In the genomic region with DNA sequence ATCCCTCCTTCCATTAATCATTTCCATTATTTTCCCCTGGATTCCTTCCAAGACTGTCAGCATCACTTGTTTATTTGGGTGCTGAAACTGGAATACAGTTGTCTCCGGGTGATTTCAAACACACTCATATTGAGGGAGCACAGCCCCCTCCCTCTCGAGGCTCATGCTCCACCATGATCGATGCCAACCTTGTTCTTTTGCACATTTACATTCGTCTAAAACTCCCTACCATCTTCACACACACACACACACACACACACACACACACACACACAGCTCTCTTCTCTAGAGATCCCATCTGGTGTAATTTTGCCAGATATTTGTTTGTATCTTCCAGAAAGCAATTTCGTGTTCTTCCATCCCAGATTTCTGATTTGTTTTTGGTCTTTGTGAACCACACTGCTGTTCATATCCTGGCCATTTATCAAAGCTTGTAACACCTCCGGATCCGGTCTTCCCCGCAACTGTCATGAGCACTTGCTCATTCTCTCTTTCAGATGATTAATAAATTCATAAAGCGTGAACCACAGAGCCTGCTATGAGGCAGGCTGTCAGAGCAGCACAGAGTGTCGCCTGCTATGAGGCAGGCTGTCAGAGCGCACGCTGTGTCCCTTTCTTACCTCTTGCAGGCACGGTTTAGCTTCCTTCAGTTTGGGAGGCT, we compare ENCODE assay signal across 12 mouse cellular contexts.
A peak's percentile ranks its signal among the peaks of the same experiment; 100 is the strongest.
DNase-seq lines count a peak whose midpoint lies in the region; ATAC-seq lines count a peak whose summit lies in the region.
"Had no signal": no experiment of that assay in that cellular context is flagged by ENCODE, and none has a peak within 500 bp of the region (broad histone marks: within the 10 kb centered on the region; RNA-seq: fewer than 3 reads in every experiment).

No protein-coding gene starts in this region.

- 27% methylated on average over 13 of the region's 13 CpGs for WGBS in hindbrain, embryonic 13.5 days
- WGBS in midbrain, embryonic 14.5 days = 56% methylated on average over 13 of the region's 13 CpGs
- 66% methylated on average over 13 of the region's 13 CpGs for WGBS in kidney, embryonic 14.5 days

- peak; percentile 70 for DNase-seq in heart, adult 11 months
- no peak for DNase-seq in heart, adult 18-20 months
- DNase-seq in cerebellum, adult 18-20 months = peak; percentile 6 to 29
- peak; percentile 55 for DNase-seq in midbrain, embryonic 14.5 days
- no peak for DNase-seq in left cerebral cortex, adult 11 months (ENCODE audit: low spot score)
- no peak for DNase-seq in kidney, postnatal 4 days
- DNase-seq: adrenal gland, adult 2 months; kidney, postnatal 25 days; thymus, postnatal 25 days had no signal

- no peak overlapping the region for H3K4me3 ChIP-seq in hindbrain, embryonic 13.5 days
- H3K4me3 ChIP-seq in midbrain, embryonic 14.5 days (replicated peaks; ENCODE audit: low read depth, low read length) = no peak overlapping the region
- no peak overlapping the region for H3K4me3 ChIP-seq in kidney, embryonic 14.5 days (ENCODE audit: low read length)
- H3K4me3 ChIP-seq: limb, embryonic 15.5 days had no signal

- H3K9me3 ChIP-seq in hindbrain, embryonic 13.5 days = no peaks in the 10 kb centered on the region
- H3K9me3 ChIP-seq in midbrain, embryonic 14.5 days (ENCODE audit: control insufficient read depth, low read length) = no peaks in the 10 kb centered on the region
- peaks cover 3% of the 10 kb centered on the region; the same call in 1 of the 2 replicates for H3K9me3 ChIP-seq in kidney, embryonic 14.5 days (ENCODE audit: control insufficient read depth, low read length)
- H3K9me3 ChIP-seq: limb, embryonic 15.5 days had no signal

- peaks cover 23% of the 10 kb centered on the region for H3K4me1 ChIP-seq in hindbrain, embryonic 13.5 days (replicated peaks)
- 0 out of 2 replicates have a peak, but pooled peaks cover 3% of the 10 kb centered on the region for H3K4me1 ChIP-seq in midbrain, embryonic 14.5 days (ENCODE audit: control insufficient read depth, insufficient read depth, low read length)
- H3K4me1 ChIP-seq in kidney, embryonic 14.5 days (ENCODE audit: control insufficient read depth, insufficient read depth, low read length) = 0 out of 2 replicates have a peak, but pooled peaks cover 2% of the 10 kb centered on the region

- peak; percentile 65 for ATAC-seq in hindbrain, embryonic 13.5 days (ENCODE audit: low FRiP score)
- no peak for ATAC-seq in midbrain, embryonic 14.5 days (ENCODE audit: low FRiP score, low TSS enrichment)
- ATAC-seq in kidney, embryonic 14.5 days (ENCODE audit: low FRiP score, low TSS enrichment) = no peak

- H3K27ac ChIP-seq in hindbrain, embryonic 13.5 days = peak overlapping the region; percentile 83
- peak overlapping the region; percentile 38 for H3K27ac ChIP-seq in midbrain, embryonic 14.5 days (replicated peaks; ENCODE audit: low read depth, low read length)
- no peak overlapping the region for H3K27ac ChIP-seq in kidney, embryonic 14.5 days (ENCODE audit: low read depth, low read length)
- H3K27ac ChIP-seq: limb, embryonic 15.5 days had no signal

- H3K9ac ChIP-seq in hindbrain, embryonic 13.5 days = peak overlapping the region; percentile 56
- H3K9ac ChIP-seq in midbrain, embryonic 14.5 days (replicated peaks; ENCODE audit: low read length) = no peak overlapping the region
- H3K9ac ChIP-seq in kidney, embryonic 14.5 days (ENCODE audit: low read depth, low read length) = no peak overlapping the region
- H3K9ac ChIP-seq: limb, embryonic 15.5 days had no signal

- H3K36me3 ChIP-seq in hindbrain, embryonic 13.5 days = no peaks in the 10 kb centered on the region
- H3K36me3 ChIP-seq in midbrain, embryonic 14.5 days (ENCODE audit: control insufficient read depth, insufficient read depth, low read length) = no peaks in the 10 kb centered on the region
- no peaks in the 10 kb centered on the region for H3K36me3 ChIP-seq in kidney, embryonic 14.5 days (ENCODE audit: control insufficient read depth, insufficient read depth, low read length)
- H3K36me3 ChIP-seq: limb, embryonic 15.5 days had no signal

- H3K27me3 ChIP-seq in hindbrain, embryonic 13.5 days = 0 out of 2 replicates have a peak, but pooled peaks cover 3% of the 10 kb centered on the region
- no peaks in the 10 kb centered on the region for H3K27me3 ChIP-seq in midbrain, embryonic 14.5 days (ENCODE audit: control insufficient read depth, insufficient read depth, low read length)
- 0 out of 2 replicates have a peak, but pooled peaks cover under 1% of the 10 kb centered on the region for H3K27me3 ChIP-seq in kidney, embryonic 14.5 days (ENCODE audit: control insufficient read depth, insufficient read depth, low read length)
- H3K27me3 ChIP-seq: limb, embryonic 15.5 days had no signal

- H3K4me2 ChIP-seq in hindbrain, embryonic 13.5 days = peak overlapping the region; percentile 38
- H3K4me2 ChIP-seq in midbrain, embryonic 14.5 days (ENCODE audit: low read length) = peak overlapping the region; percentile 26
- H3K4me2 ChIP-seq in kidney, embryonic 14.5 days (replicated peaks; ENCODE audit: low read depth, low read length) = no peak overlapping the region
- H3K4me2 ChIP-seq: limb, embryonic 15.5 days had no signal

Comparison
In these comparisons a context has a peak if more than half of its experiments do, and no peak if none do; other contexts are left out.
1. DNase-seq: peak in heart, adult 11 months (single experiment), cerebellum, adult 18-20 months (2 of 2) and midbrain, embryonic 14.5 days (single experiment); none in heart, adult 18-20 months (0 of 2), left cerebral cortex, adult 11 months (single experiment) and kidney, postnatal 4 days (0 of 2).